Mouse (Mus musculus) cerebellum, adult 2 months (tissue): ENCODE data around the gene Gsx2.

Source experiments
- CTCF ChIP-seq: fragments of 200-500 bp; IDR thresholded peaks from 2 replicates; pipeline ENCODE4 v1.5.1; 2011; ENCODE audit warnings: low read depth, mild to moderate bottlenecking, control low read depth, low read length, moderate library complexity, borderline replicate concordance; ENCODE audit not compliant: insufficient read depth
- POLR2A ChIP-seq: fragments of 200-500 bp; IDR thresholded peaks from 2 replicates; pipeline ENCODE4 v1.6.1; 2011; ENCODE audit warnings: low read length, control low read depth, borderline replicate concordance; ENCODE audit not compliant: insufficient read depth

DNA sequence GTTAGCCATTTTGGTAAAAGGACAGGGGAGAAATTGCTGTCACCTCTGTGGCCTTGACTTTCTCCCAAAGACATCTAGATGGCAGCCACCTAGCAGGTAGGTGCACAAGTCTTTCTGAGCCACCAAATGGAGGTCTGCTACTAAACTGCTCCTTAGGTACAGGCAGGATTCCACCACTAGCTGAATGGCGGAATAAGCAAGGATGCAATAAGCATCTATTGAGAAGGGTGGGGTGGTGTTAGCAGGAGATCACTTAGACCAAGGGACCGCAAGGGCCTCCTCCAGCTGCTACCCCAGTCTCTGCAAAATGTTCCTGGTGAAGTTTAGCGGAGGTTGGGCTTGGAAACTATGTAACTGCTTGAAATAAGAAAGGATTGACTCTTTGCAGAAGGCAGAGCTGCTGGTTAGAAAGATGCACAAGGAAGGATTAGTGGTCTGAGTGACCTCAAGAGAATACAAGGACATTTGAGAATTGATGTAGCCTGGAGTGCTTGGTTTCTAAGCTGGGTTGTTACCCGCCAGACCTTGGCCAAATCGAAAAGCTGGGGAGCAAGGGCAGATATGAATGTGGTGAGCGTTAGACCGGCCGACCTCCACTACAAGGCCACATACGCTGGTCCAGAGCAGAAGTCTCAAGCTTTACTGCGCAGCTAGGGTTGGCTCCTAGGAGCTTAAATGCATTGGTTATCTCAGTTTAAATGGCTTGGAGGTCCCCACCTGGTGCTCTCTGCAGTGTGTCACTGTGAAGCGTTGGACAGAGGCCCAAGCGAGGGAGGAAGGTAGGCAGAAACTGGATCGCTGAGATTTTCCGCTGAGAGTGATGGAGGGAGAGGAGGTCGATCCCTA lies 641 bp upstream of the Gsx2 start:
- TF ChIP-seq POLR2A = no peak
- no peak for TF ChIP-seq CTCF
